Mouse (Mus musculus): ENCODE results near the gene Yeats2.

DNA sequence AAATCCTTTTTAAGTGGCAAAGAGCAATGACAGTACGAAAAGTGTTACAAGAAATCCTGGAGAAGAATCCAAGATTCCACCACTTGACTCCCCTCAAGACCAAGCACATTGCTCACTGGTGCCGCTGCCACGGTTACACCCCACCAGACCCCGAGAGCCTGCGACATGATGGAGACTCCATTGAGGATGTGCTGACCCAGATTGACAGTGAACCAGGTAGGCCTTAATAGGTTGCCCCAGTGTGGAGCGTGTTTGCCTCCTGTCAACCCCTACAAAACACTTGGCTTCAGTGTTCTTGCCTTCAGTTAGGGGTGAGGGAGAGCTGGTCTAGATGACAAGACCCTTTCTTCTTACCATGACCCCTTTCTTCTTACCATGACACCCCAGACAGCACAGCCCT lies 81.9 kb downstream of the Yeats2 start:
- TF ChIP-seq CTCF (IDR thresholded peaks at IDR 0.05; ENCODE audit: low read depth) (no peak), EP300 (IDR thresholded peaks at IDR 0.05; ENCODE audit: low read depth) (no peak)

All from heart, postnatal 0 days (tissue).